Mouse (Mus musculus): ENCODE data around the gene Cdc42bpg.

The Cdc42bpg gene

GRCm38 (mm10) chr19:6333761-6334595, 27.7 kb downstream of the Cdc42bpg start:
- DNase-seq: peak in 1 of 2 experiments; percentile 20

DNA sequence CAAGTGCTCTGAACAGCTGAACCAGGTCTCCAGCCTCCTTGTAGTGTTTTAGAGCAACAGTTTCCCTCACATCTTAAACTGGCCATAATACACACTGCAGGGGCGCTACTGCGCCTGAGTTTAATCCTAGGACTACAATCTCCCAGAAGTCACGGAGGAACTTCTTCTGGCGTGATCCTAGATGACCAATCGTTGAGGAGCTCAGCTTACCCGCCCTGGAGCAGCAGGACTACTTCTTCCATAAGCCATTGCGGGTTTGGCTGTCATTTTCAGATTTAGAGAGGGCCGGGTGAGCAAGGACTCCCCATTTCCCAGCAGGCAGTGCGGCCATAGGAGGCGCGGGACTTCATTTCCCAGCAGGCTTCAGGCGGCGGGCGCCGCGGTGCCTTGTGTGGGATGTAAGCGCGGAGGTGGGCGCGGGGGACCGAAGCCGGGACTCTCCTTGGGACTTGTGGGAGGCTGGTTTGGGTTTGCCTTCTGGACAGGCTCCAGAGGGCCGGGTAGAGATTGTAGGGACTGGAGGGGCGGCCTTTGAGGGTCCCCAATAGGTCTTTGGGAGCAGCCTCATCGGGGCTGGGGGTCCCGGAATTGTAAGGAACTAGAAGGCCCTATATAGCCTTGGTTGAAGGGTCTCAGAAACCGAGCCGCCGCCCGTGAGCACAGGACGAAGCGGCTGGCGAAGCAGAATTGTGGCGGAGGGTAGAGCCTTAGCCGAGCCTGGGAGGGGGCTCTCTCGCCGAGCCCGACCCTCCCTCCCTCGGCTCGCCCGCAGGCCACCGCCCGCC, 28.6 kb downstream of the Cdc42bpg start, which contains the start of gene Men1:
Gene Men1 (plus strand): TSS at position 307 of the 785 bp plus-strand sequence.
- DNase-seq: peak; percentile 86 to 89

- DNase-seq: peak in 1 of 2 experiments; percentile 38
Measured at GRCm38 (mm10) chr19:6335458-6335827, 29.2 kb downstream of the Cdc42bpg start.

GRCm38 (mm10) chr19:6336920-6337319, 30.7 kb downstream of the Cdc42bpg start:
- no peak for DNase-seq

- no peak for DNase-seq
Measured at GRCm38 (mm10) chr19:6338171-6338570, 31.9 kb downstream of the Cdc42bpg start.

- no peak for DNase-seq
Measured at GRCm38 (mm10) chr19:6338716-6339115, 32.5 kb downstream of the Cdc42bpg start.

- DNase-seq: peak in 1 of 2 experiments; percentile 28
Measured at GRCm38 (mm10) chr19:6339191-6339590, 32.9 kb downstream of the Cdc42bpg start.

DNA sequence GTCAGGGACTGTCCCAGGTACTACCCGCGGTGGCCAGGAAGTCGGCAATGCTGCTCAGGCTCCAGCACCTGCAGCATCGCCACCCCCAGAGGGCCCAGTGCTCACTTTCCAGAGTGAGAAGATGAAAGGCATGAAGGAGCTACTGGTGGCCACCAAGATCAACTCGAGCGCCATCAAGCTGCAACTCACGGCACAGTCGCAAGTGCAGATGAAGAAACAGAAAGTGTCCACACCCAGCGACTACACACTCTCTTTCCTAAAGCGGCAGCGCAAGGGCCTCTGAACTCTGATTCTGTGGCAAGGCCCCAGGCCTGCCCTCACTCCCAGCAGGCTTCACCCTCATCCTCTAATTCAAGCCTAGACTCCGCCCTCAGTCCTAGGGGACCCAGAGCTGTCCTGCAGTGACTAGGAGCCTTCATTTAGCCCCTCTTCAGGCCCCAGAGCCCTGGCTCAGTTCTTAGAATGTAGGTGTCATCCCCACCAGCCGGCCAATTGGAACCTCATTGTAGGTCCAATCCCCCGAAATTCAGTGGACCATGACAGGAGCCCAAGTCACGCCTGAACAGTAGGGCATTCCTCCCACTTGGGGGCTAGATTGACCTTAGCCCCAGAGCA, 33.7 kb downstream of the Cdc42bpg start:
- peak; percentile 55 to 72 for DNase-seq

DNA sequence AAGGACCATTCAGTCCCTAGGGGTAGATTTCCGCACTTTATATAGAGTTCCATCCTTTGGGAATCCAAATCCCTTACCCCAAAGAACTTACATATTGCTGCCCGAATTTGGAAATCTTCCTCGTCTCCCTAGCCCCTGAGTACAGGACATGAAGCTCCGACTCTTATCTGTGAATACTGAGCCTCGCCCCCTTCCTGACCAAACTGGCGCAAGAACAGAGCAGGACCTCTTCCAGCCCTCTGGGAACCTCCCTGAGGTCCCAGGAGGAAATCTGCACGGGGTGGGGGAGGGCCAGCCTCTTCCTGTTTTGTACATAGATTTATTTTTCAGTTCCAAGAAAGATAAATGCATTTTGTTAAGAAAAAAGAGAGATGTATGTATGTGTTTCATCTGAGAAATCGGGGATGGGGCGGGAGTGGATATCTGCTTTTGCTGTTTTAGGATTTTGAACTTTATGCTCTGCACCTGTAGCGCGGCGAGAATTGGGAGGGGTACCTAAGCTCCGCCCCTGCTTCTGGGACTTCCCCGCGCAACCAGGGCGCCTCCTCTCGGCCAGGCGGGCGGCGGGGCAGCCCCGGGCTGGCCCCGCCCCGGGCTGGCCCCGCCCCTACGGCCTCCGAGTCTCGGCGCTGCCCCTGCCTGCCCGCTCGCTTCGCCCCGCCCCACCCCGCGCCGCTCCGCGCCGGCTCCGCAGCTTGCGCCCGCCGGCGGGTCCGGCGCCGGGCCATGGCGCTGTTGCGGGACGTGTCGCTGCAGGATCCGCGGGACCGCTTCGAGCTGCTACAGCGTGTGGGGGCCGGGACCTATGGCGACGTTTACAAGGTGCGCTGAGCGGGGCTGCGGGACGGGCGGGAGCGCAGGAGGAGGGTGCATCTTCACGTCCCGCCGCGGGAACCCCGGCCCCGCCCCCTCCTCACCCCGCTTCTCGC, 34.5 kb downstream of the Cdc42bpg start, which contains the start of gene Map4k2:
Gene Map4k2 (plus strand): TSS at position 612 of the 929 bp plus-strand sequence.
- peak; percentile 77 to 83 for DNase-seq

DNA sequence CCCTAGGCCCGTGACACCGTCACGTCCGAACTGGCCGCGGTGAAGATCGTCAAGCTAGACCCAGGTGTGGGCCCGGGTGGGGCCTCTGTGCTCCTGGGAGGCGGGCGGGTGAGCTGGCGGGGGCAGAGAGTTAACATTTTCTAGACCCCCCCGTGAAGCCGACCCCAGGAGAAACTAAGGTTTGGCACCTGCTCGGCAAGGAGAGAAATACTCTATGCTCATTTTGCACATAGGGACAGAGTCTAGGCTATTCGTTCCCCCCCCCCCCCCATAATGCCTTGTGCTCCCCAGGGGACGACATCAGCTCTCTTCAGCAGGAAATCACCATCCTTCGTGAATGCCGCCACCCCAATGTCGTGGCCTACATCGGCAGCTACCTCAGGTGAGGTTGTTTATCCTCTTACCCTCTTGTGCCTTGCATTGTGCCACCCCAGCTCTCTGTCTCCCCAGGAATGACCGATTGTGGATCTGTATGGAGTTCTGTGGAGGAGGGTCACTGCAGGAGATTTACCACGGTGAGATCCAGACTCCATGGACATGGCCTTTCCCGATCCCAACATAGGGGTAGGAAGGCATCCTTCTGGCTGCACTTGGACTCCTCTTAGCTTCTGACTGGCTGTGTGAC, 35.3 kb downstream of the Cdc42bpg start:
- peak in 1 of 2 experiments; percentile 46 for DNase-seq

GRCm38 (mm10) chr19:6342276-6342933, 36.1 kb downstream of the Cdc42bpg start:
- DNase-seq: peak in 1 of 2 experiments; percentile 57

- DNase-seq: no peak
Measured at GRCm38 (mm10) chr19:6343066-6343925, 37.0 kb downstream of the Cdc42bpg start.

DNA sequence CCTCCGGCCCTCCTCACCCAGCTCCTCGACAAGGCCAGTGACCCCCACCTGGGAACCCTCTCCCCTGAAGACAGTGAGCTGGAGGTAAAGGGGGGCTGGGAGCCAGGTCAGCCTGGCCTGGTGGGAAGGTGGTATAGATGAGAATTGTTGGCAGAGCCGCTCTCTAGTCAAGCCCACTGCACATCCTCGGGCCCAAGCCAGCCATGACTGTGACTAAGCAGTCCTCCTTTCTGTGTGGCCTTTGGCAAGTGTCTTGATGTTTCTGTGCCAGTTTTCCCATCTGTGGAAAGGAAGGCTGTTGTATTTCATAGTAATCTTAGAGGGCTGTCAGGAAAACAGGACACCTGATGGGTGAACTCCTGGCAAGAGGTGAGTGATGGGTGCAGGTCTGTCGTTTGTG, 37.7 kb downstream of the Cdc42bpg start:
- DNase-seq: no peak

- DNase-seq: no peak
Measured at GRCm38 (mm10) chr19:6346023-6346422, 39.8 kb downstream of the Cdc42bpg start.

- DNase-seq: no peak
Measured at GRCm38 (mm10) chr19:6346661-6347060, 40.4 kb downstream of the Cdc42bpg start.

GRCm38 (mm10) chr19:6347615-6348014, 41.4 kb downstream of the Cdc42bpg start:
- no peak for DNase-seq

DNA sequence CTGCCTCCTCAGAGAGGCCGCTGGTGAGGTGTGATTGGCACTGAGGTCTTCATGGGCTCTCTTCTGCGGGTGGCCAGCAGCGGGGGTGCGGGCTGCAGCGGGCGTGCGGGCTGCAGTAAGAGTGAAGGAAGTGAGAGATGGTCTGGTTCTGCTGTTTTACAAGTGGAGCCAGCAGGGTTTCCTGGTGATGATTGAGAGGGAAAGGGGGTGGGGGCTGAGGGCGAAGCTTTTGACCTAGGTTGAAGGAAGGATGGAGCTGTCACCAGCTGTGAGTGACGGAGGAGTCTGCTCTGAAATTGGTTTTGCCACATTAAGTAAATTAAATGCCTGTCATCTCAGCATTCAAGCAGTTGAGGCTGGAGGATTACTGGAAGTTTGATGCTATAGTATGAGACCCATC, 42.5 kb downstream of the Cdc42bpg start:
- DNase-seq: no peak

GRCm38 (mm10) chr19:6349215-6349983, 43.1 kb downstream of the Cdc42bpg start:
- DNase-seq: no peak
